Mouse (Mus musculus) common myeloid progenitor, adult 5-6 weeks (primary cell): ENCODE measurements at regions not wholly inside any gene's neighbourhood (a gene's known extent, or its start where the extent isn't known, plus 50 kb on each side); places are given as distances from the start of the nearest gene placed in this dataset.

Experiments used
- ATAC-seq: replicated peaks from 2 replicates; pipeline ENCODE4 v1.8.0; 2016; ENCODE audit warnings: low read depth, mild to moderate bottlenecking, moderate TSS enrichment, inconsistent platforms; ENCODE audit not compliant: poor library complexity, severe bottlenecking

GRCm38 (mm10) chr15:29911436-29911835 is 261.0 kb upstream of the Ctnnd2 start:
- peak; percentile 71 for ATAC-seq
